Mouse (Mus musculus): ENCODE data around the gene Ephb3. TPM values are rescaled to one million over a fixed set of nuclear protein-coding genes. Genes with fewer than 3 reads are reported as not detected.

Gene Ephb3
- polyA plus RNA-seq, 1 experiment from 2014 or later, result 15.5 TPM

DNA sequence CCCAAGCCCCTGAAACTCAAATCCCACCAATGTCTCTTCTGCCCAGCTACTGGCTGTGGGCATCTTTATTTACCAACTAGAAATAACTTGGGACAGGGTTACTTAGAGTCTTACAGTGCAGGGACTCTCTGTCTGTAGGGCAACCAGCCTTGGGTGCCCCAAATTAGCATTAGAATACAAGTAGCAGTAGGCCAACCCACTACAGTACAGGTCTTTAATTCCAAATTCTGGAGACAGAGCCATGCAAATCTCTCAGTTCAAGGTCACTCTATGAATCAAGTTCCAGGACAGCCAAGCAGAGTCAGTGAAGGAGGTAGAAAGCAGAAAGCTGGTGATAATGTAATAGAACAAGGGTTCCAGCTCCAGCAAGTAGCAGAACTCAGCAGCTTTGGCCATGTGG, 19.9 kb upstream of the Ephb3 start:
- H3K36me3 ChIP-seq (ENCODE audit: control insufficient read depth, insufficient read depth, low read length), result no peaks in the 10 kb centered on the region
- no peak overlapping the region for H3K4me3 ChIP-seq (ENCODE audit: low read depth, low read length)
- no peak overlapping the region for H3K27ac ChIP-seq (ENCODE audit: low read depth, low read length)
- no peak overlapping the region for H3K4me2 ChIP-seq (ENCODE audit: low read depth)
- no peaks in the 10 kb centered on the region for H3K27me3 ChIP-seq (ENCODE audit: control insufficient read depth, insufficient read depth, low read length)
- H3K9ac ChIP-seq (ENCODE audit: low read length), result no peak overlapping the region
- H3K4me1 ChIP-seq (ENCODE audit: control insufficient read depth, insufficient read depth, low read length), result no peaks in the 10 kb centered on the region
- DNase-seq (ENCODE audit: low spot score), result no peak
- no peaks in the 10 kb centered on the region for H3K9me3 ChIP-seq (ENCODE audit: control insufficient read depth, low read length)
- no peak for ATAC-seq (ENCODE audit: insufficient read depth, low FRiP score, low TSS enrichment)

DNA sequence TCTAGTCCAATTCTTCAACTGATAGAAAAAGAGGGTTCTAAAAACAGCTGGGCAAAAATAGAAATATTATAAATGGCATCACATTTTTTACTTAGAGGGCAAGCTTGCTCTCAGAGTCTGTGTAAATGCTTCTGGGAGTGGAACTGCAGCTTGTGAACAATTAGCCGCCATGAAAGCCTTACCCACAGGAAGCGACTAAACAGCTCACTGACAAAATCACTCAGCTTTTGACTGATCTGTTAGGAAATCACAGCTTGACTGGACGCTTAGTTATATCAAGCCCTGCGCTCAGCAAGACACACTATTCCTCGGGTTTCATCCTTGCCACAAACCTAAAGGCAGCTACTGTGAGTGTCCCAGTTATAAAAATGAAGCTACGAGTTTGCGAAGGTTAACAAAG, 17.0 kb upstream of the Ephb3 start:
- no peak for ATAC-seq (ENCODE audit: insufficient read depth, low FRiP score, low TSS enrichment)
- 50% methylated on average over 7 of the region's 7 CpGs for WGBS

DNA sequence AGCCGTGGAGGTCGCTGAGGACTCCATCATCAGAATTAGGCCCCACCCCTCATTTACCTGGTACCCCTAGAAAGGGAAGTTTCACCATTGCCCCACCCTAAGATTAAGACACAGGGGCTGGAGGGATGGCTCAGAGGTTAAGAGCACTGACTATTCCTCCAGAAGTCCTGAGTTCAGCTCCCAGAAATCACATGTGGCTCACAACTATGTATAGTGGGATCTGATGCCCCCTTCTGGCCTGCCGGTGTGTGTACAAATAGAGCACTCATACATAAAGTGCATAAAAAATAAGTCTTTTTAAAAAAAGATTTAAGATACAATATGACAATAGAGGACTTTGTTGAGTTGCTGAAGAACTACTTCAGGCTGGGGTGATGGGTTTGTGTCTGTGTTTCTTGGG, 16.2 kb upstream of the Ephb3 start:
- no peaks in the 10 kb centered on the region for H3K9me3 ChIP-seq (ENCODE audit: control insufficient read depth, low read length)
- no peaks in the 10 kb centered on the region for H3K36me3 ChIP-seq (ENCODE audit: control insufficient read depth, insufficient read depth, low read length)
- WGBS, result 87% methylated on average over 3 of the region's 3 CpGs
- no peak overlapping the region for H3K27ac ChIP-seq (ENCODE audit: low read depth, low read length)
- no peaks in the 10 kb centered on the region for H3K27me3 ChIP-seq (ENCODE audit: control insufficient read depth, insufficient read depth, low read length)
- H3K4me3 ChIP-seq (ENCODE audit: low read depth, low read length), result no peak overlapping the region
- H3K4me1 ChIP-seq (ENCODE audit: control insufficient read depth, insufficient read depth, low read length), result no peaks in the 10 kb centered on the region
- H3K9ac ChIP-seq (ENCODE audit: low read length), result no peak overlapping the region
- DNase-seq (ENCODE audit: low spot score) (no peak), ATAC-seq (ENCODE audit: insufficient read depth, low FRiP score, low TSS enrichment) (no peak)
- no peak overlapping the region for H3K4me2 ChIP-seq (ENCODE audit: low read depth)

More for the DNA sequence above, 17.0 kb upstream of the Ephb3 start:
- no peaks in the 10 kb centered on the region for H3K36me3 ChIP-seq (ENCODE audit: control insufficient read depth, insufficient read depth, low read length)
- DNase-seq (ENCODE audit: low spot score), result no peak
- H3K4me2 ChIP-seq (ENCODE audit: low read depth), result no peak overlapping the region
- no peaks in the 10 kb centered on the region for H3K4me1 ChIP-seq (ENCODE audit: control insufficient read depth, insufficient read depth, low read length)
- no peaks in the 10 kb centered on the region for H3K27me3 ChIP-seq (ENCODE audit: control insufficient read depth, insufficient read depth, low read length)
- H3K27ac ChIP-seq (ENCODE audit: low read depth, low read length), result no peak overlapping the region
- no peak overlapping the region for H3K9ac ChIP-seq (ENCODE audit: low read length)
- H3K9me3 ChIP-seq (ENCODE audit: control insufficient read depth, low read length), result no peaks in the 10 kb centered on the region
- H3K4me3 ChIP-seq (ENCODE audit: low read depth, low read length), result no peak overlapping the region

DNA sequence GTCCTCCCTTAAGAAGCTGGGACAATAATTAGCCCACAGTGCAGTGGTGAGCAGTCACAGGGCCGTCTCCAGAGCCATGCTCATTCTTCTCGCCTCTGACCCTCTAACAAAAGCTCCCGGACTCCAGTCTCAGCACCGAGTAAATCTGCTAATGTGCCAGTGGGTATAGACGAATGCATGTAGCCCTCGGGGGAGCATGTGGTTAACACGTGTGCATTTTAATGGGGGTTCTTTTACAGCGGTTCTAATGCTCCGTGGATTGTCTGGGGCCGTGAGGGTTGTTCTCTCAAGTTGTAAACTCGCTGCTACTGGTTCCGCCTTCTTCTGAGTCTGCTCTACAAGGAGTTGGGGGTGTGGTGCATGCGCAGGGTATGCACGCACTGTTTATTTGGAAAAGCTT, 13.0 kb upstream of the Ephb3 start:
- Histone ChIP-seq H3K4me1 (ENCODE audit: control insufficient read depth, insufficient read depth, low read length) (no peaks in the 10 kb centered on the region), H3K27me3 (ENCODE audit: control insufficient read depth, insufficient read depth, low read length) (no peaks in the 10 kb centered on the region), H3K36me3 (ENCODE audit: control insufficient read depth, insufficient read depth, low read length) (no peaks in the 10 kb centered on the region), H3K9me3 (ENCODE audit: control insufficient read depth, low read length) (no peaks in the 10 kb centered on the region), H3K9ac (ENCODE audit: low read length) (no peak overlapping the region; the same call in 1 of the 2 replicates), H3K27ac (ENCODE audit: low read depth, low read length) (no peak overlapping the region), H3K4me3 (ENCODE audit: low read depth, low read length) (no peak overlapping the region), H3K4me2 (ENCODE audit: low read depth) (no peak overlapping the region)
- 44% methylated on average over 14 of the region's 14 CpGs for WGBS
- no peak for ATAC-seq (ENCODE audit: insufficient read depth, low FRiP score, low TSS enrichment)
- no peak for DNase-seq (ENCODE audit: low spot score)

DNA sequence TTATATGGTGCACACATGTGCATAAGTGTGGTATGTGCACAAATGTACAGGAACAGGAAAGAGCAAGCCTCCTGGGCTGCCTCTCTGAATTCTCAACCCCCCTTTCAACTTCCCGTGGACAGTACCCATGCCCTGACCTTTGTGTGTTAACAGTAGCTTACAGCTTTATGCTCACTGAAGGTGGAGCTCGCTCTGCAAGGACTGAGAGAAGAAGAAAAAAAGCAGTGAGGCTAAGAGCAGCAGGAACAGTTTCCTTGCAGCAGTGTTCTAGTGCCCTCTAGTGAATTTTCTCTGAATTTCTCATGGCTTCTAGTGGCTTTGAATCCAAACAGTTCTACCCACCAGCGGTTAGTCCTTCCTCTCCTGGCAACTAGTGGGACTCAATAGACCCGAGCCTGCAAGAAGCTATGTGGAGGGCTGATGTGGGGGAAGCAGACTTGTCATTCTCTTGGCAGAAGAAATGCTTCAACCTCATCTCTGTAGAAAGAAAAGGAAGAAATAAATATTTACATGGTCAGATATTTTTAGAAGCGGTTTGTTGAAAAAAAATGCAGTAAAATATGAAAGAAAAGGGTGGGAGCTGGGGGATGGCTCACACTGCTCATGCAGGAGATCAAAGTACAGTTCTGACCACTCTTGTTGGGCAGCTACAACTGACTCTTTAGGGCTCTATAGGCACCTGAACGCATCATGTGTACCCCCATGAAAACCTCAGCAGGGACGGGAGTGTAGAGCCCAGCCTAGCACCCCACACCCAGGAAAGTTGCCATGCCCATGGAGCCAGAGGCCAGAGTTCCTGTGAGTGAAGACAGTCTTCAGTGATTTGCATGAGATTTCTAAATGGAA, 11.8 kb upstream of the Ephb3 start:
- WGBS, result 40% methylated on average over 7 of the region's 7 CpGs

DNA sequence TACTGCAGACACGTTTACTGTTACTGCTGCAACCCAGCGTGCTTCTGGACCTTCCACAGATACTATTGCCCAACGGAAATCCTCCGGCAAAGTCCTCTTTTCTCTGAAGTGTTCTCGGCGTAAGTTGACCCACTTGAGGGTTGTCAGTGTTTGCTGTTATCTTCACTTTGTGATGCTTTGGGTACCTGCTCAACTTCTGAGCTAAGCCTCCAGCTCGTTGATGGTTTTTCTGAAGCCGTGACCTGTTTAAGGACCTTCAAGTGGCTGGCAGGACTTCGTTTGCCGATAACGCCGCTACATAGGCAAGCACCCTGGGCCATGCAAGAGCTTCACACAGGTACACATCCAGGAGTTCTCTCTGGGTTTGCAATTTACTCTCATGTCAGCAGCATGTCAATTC, 10.4 kb upstream of the Ephb3 start:
- ATAC-seq (ENCODE audit: insufficient read depth, low FRiP score, low TSS enrichment) (no peak), DNase-seq (ENCODE audit: low spot score) (no peak)
- no peak overlapping the region for H3K4me3 ChIP-seq (ENCODE audit: low read depth, low read length)
- H3K27ac ChIP-seq (ENCODE audit: low read depth, low read length), result no peak overlapping the region
- WGBS, result 89% methylated on average over 12 of the region's 12 CpGs
- no peaks in the 10 kb centered on the region for H3K36me3 ChIP-seq (ENCODE audit: control insufficient read depth, insufficient read depth, low read length)
- H3K4me2 ChIP-seq (ENCODE audit: low read depth), result no peak overlapping the region
- no peak overlapping the region for H3K9ac ChIP-seq (ENCODE audit: low read length)
- no peaks in the 10 kb centered on the region for H3K27me3 ChIP-seq (ENCODE audit: control insufficient read depth, insufficient read depth, low read length)
- H3K9me3 ChIP-seq (ENCODE audit: control insufficient read depth, low read length), result no peaks in the 10 kb centered on the region
- H3K4me1 ChIP-seq (ENCODE audit: control insufficient read depth, insufficient read depth, low read length), result no peaks in the 10 kb centered on the region

More for the DNA sequence above, 11.8 kb upstream of the Ephb3 start:
- no peak overlapping the region for H3K4me2 ChIP-seq (ENCODE audit: low read depth)
- ATAC-seq (ENCODE audit: insufficient read depth, low FRiP score, low TSS enrichment) (0 out of 2 replicates have a peak, but pooled peaks have one; percentile 13), DNase-seq (ENCODE audit: low spot score) (peak; percentile 48)
- no peaks in the 10 kb centered on the region for H3K36me3 ChIP-seq (ENCODE audit: control insufficient read depth, insufficient read depth, low read length)
- no peak overlapping the region for H3K4me3 ChIP-seq (ENCODE audit: low read depth, low read length)
- no peaks in the 10 kb centered on the region for H3K27me3 ChIP-seq (ENCODE audit: control insufficient read depth, insufficient read depth, low read length)
- no peaks in the 10 kb centered on the region for H3K4me1 ChIP-seq (ENCODE audit: control insufficient read depth, insufficient read depth, low read length)
- H3K9me3 ChIP-seq (ENCODE audit: control insufficient read depth, low read length), result no peaks in the 10 kb centered on the region
- H3K27ac ChIP-seq (ENCODE audit: low read depth, low read length), result no peak overlapping the region
- no peak overlapping the region for H3K9ac ChIP-seq (ENCODE audit: low read length)

DNA sequence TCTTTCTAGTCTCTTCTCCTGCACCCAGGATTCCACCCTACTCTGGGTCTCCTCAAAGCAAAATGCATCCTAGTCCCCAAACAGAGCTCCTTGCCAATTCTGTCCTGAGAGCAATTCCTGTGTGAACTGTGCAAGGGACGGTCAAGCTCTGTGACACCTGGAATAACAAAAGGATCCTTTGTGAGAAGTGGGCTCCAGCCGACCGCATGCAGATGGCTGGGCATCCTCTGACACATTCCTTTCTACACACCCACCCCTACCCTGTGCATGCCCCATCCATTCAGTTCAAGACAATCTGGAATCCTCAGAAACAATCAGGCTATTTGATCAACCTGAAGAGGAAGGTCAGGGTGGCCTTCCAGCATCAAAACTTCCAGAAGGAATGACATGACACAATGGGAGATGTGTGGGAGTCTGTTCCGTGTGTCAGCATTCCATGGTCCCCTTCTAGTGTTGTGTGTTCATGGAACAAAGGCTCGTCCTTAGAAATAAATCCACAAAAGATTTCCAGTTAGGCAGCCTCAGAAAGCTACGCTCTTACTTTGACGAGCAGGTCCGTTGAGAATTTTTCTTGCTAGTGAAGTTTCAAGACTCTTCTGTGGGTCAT, 9.2 kb upstream of the Ephb3 start:
- H3K4me1 ChIP-seq (ENCODE audit: control insufficient read depth, insufficient read depth, low read length), result no peaks in the 10 kb centered on the region
- no peak overlapping the region for H3K9ac ChIP-seq (ENCODE audit: low read length)
- H3K36me3 ChIP-seq (ENCODE audit: control insufficient read depth, insufficient read depth, low read length), result no peaks in the 10 kb centered on the region
- H3K4me2 ChIP-seq (ENCODE audit: low read depth), result no peak overlapping the region
- no peaks in the 10 kb centered on the region for H3K27me3 ChIP-seq (ENCODE audit: control insufficient read depth, insufficient read depth, low read length)
- WGBS, result 63% methylated on average over 8 of the region's 8 CpGs
- no peak overlapping the region for H3K4me3 ChIP-seq (ENCODE audit: low read depth, low read length)
- DNase-seq (ENCODE audit: low spot score), result peak; percentile 2
- H3K9me3 ChIP-seq (ENCODE audit: control insufficient read depth, low read length), result no peaks in the 10 kb centered on the region
- H3K27ac ChIP-seq (ENCODE audit: low read depth, low read length), result no peak overlapping the region
- no peak for ATAC-seq (ENCODE audit: insufficient read depth, low FRiP score, low TSS enrichment)

DNA sequence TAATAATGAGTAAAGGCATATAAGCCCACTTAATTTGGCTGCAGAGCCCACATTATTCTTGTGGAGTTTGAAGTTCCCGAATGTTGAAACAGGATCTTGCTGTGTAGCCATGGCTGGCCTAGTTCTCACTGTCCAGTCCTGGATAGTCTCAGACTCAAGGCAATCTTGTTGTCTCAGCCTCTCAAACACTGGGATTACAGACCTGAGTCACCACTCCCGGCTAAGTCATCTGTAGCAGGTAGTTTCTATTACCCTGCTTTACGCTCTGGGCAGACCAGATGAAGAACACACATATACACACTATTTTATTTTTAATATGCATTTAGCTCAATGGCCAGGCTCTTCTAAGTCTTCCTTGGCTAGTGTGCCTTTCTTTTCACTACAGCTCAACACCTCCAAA, 8.0 kb upstream of the Ephb3 start:
- WGBS, result 96% methylated on average over 3 of the region's 3 CpGs
- Histone ChIP-seq H3K4me1 (ENCODE audit: control insufficient read depth, insufficient read depth, low read length) (no peaks in the 10 kb centered on the region), H3K4me3 (ENCODE audit: low read depth, low read length) (no peak overlapping the region), H3K27ac (ENCODE audit: low read depth, low read length) (no peak overlapping the region), H3K36me3 (ENCODE audit: control insufficient read depth, insufficient read depth, low read length) (no peaks in the 10 kb centered on the region), H3K9me3 (ENCODE audit: control insufficient read depth, low read length) (no peaks in the 10 kb centered on the region), H3K9ac (ENCODE audit: low read length) (no peak overlapping the region), H3K27me3 (ENCODE audit: control insufficient read depth, insufficient read depth, low read length) (no peaks in the 10 kb centered on the region), H3K4me2 (ENCODE audit: low read depth) (no peak overlapping the region)
- ATAC-seq (ENCODE audit: insufficient read depth, low FRiP score, low TSS enrichment) (no peak), DNase-seq (ENCODE audit: low spot score) (peak; percentile 2)

DNA sequence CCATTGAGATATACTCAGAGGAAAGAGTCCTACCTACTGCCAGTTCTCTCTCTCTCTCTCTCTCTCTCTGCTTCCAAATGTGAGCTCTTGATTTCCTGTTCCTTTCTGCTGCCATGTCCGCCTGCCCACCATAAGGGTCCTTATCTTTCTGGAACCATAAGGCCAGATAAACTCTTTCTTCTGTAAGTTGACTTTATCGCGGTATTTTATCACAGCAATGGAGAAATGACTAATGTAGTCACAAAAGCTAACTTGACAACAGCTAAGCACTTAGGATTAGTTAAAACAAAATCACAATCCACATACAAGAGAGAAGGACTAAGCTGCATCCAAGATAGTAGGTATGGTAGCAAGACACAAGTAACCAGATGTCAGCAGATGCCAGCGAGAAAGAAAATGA, 7.0 kb upstream of the Ephb3 start:
- ATAC-seq (ENCODE audit: insufficient read depth, low FRiP score, low TSS enrichment) (no peak), DNase-seq (ENCODE audit: low spot score) (no peak)
- H3K27ac ChIP-seq (ENCODE audit: low read depth, low read length), result no peak overlapping the region
- no peak overlapping the region for H3K4me3 ChIP-seq (ENCODE audit: low read depth, low read length)
- H3K27me3 ChIP-seq (ENCODE audit: control insufficient read depth, insufficient read depth, low read length), result no peaks in the 10 kb centered on the region
- 90% methylated on average over 4 of the region's 4 CpGs for WGBS
- H3K9ac ChIP-seq (ENCODE audit: low read length), result no peak overlapping the region
- H3K4me2 ChIP-seq (ENCODE audit: low read depth), result no peak overlapping the region
- no peaks in the 10 kb centered on the region for H3K36me3 ChIP-seq (ENCODE audit: control insufficient read depth, insufficient read depth, low read length)
- H3K4me1 ChIP-seq (ENCODE audit: control insufficient read depth, insufficient read depth, low read length), result no peaks in the 10 kb centered on the region
- no peaks in the 10 kb centered on the region for H3K9me3 ChIP-seq (ENCODE audit: control insufficient read depth, low read length)

All from neural tube, embryonic 11.5 days (tissue).